Mouse (Mus musculus): ENCODE data around the gene Lrrc1. TPM values are rescaled to one million over a fixed set of nuclear protein-coding genes. Genes with fewer than 3 reads are reported as not detected.

Lrrc1 gene
- polyA plus RNA-seq, 1 experiment = 4.4 TPM

GRCm38 (mm10) chr9:77482281-77482680, 62.4 kb downstream of the Lrrc1 start:
- no peak overlapping the region for H3ac ChIP-seq (ENCODE audit: control insufficient read depth, insufficient read length, low read depth)
- TF ChIP-seq USF1 (IDR thresholded peaks at IDR 0.05; ENCODE audit: low read depth) = no peak
- no peak for TF ChIP-seq CTCF (IDR thresholded peaks at IDR 0.05; ENCODE audit: control insufficient read depth, insufficient read depth, insufficient read length)
- no peak for TF ChIP-seq FOSL1 (IDR thresholded peaks at IDR 0.05; ENCODE audit: insufficient read depth, low read length, poor library complexity, severe bottlenecking)
- no peak for TF ChIP-seq MAX (IDR thresholded peaks at IDR 0.05)
- TF ChIP-seq MYOD1 (IDR thresholded peaks at IDR 0.05; ENCODE audit: control insufficient read depth, insufficient read length, low read depth) = no peak
- no peak for TF ChIP-seq CEBPB (IDR thresholded peaks at IDR 0.05; ENCODE audit: low read depth)
- no peak for TF ChIP-seq MYOG (IDR thresholded peaks at IDR 0.05; ENCODE audit: control insufficient read depth, extremely low read depth, insufficient read length)

GRCm38 (mm10) chr9:77481380-77481779, 63.3 kb downstream of the Lrrc1 start:
- H3K79me2 ChIP-seq (ENCODE audit: control insufficient read depth, insufficient read depth) = no peaks in the 10 kb centered on the region
- no peaks in the 10 kb centered on the region for H3K79me3 ChIP-seq (ENCODE audit: low read depth)
- no peak overlapping the region for H3K4me3 ChIP-seq (ENCODE audit: insufficient read depth, poor library complexity, severe bottlenecking)
- H3K27me3 ChIP-seq (ENCODE audit: control insufficient read depth, insufficient read depth, insufficient read length) = no peaks in the 10 kb centered on the region
- TF ChIP-seq FOSL1 (IDR thresholded peaks at IDR 0.05; ENCODE audit: insufficient read depth, low read length, poor library complexity, severe bottlenecking) = no peak
- no peak for TF ChIP-seq CEBPB (IDR thresholded peaks at IDR 0.05; ENCODE audit: low read depth)
- TF ChIP-seq USF1 (IDR thresholded peaks at IDR 0.05; ENCODE audit: low read depth) = no peak
- TF ChIP-seq MYOD1 (IDR thresholded peaks at IDR 0.05; ENCODE audit: control insufficient read depth, insufficient read length, low read depth) = no peak
- no peak for TF ChIP-seq MYOG (IDR thresholded peaks at IDR 0.05; ENCODE audit: control insufficient read depth, extremely low read depth, insufficient read length)
- TF ChIP-seq MAX (IDR thresholded peaks at IDR 0.05) = no peak
- TF ChIP-seq CTCF (IDR thresholded peaks at IDR 0.05; ENCODE audit: control insufficient read depth, insufficient read depth, insufficient read length) = no peak
- H3K36me3 ChIP-seq (ENCODE audit: control insufficient read depth, insufficient read depth) = no peaks in the 10 kb centered on the region
- no peak overlapping the region for H3ac ChIP-seq (ENCODE audit: control insufficient read depth, insufficient read length, low read depth)

More at GRCm38 (mm10) chr9:77482281-77482680, 62.4 kb downstream of the Lrrc1 start:
- Histone ChIP-seq H3K79me2 (ENCODE audit: control insufficient read depth, insufficient read depth) (no peaks in the 10 kb centered on the region), H3K27me3 (ENCODE audit: control insufficient read depth, insufficient read depth, insufficient read length) (no peaks in the 10 kb centered on the region), H3K79me3 (ENCODE audit: low read depth) (no peaks in the 10 kb centered on the region), H3K4me3 (ENCODE audit: insufficient read depth, poor library complexity, severe bottlenecking) (no peak overlapping the region), H3K36me3 (ENCODE audit: control insufficient read depth, insufficient read depth) (no peaks in the 10 kb centered on the region)

GRCm38 (mm10) chr9:77480574-77481319, 63.9 kb downstream of the Lrrc1 start:
- Histone ChIP-seq H3K27me3 (ENCODE audit: control insufficient read depth, insufficient read depth, insufficient read length) (no peaks in the 10 kb centered on the region), H3K36me3 (ENCODE audit: control insufficient read depth, insufficient read depth) (no peaks in the 10 kb centered on the region), H3K4me3 (ENCODE audit: insufficient read depth, poor library complexity, severe bottlenecking) (no peak overlapping the region), H3K79me2 (ENCODE audit: control insufficient read depth, insufficient read depth) (no peaks in the 10 kb centered on the region), H3ac (ENCODE audit: control insufficient read depth, insufficient read length, low read depth) (no peak overlapping the region), H3K79me3 (ENCODE audit: low read depth) (no peaks in the 10 kb centered on the region)
- TF ChIP-seq CTCF (IDR thresholded peaks at IDR 0.05; ENCODE audit: control insufficient read depth, insufficient read depth, insufficient read length) (no peak), MAX (IDR thresholded peaks at IDR 0.05) (no peak), CEBPB (IDR thresholded peaks at IDR 0.05; ENCODE audit: low read depth) (no peak)

- Histone ChIP-seq H3K79me3 (ENCODE audit: low read depth) (no peaks in the 10 kb centered on the region), H3K4me3 (ENCODE audit: insufficient read depth, poor library complexity, severe bottlenecking) (no peak overlapping the region), H3K27me3 (ENCODE audit: control insufficient read depth, insufficient read depth, insufficient read length) (no peaks in the 10 kb centered on the region), H3K36me3 (ENCODE audit: control insufficient read depth, insufficient read depth) (no peaks in the 10 kb centered on the region), H3ac (ENCODE audit: control insufficient read depth, insufficient read length, low read depth) (no peak overlapping the region), H3K79me2 (ENCODE audit: control insufficient read depth, insufficient read depth) (no peaks in the 10 kb centered on the region)
- TF ChIP-seq USF1 (IDR thresholded peaks at IDR 0.05; ENCODE audit: low read depth) = no peak
- no peak for TF ChIP-seq MYOG (IDR thresholded peaks at IDR 0.05; ENCODE audit: control insufficient read depth, extremely low read depth, insufficient read length)
These were observed 64.7 kb downstream of the Lrrc1 start for GRCm38 (mm10) chr9:77480001-77480400.

- no peaks in the 10 kb centered on the region for H3K79me3 ChIP-seq (ENCODE audit: low read depth)
- H3K36me3 ChIP-seq (ENCODE audit: control insufficient read depth, insufficient read depth) = no peaks in the 10 kb centered on the region
- H3K27me3 ChIP-seq (ENCODE audit: control insufficient read depth, insufficient read depth, insufficient read length) = no peaks in the 10 kb centered on the region
- H3ac ChIP-seq (ENCODE audit: control insufficient read depth, insufficient read length, low read depth) = no peak overlapping the region
- H3K4me3 ChIP-seq (ENCODE audit: insufficient read depth, poor library complexity, severe bottlenecking) = no peak overlapping the region
- no peaks in the 10 kb centered on the region for H3K79me2 ChIP-seq (ENCODE audit: control insufficient read depth, insufficient read depth)
- no peak for TF ChIP-seq CEBPB (IDR thresholded peaks at IDR 0.05; ENCODE audit: low read depth)
- no peak for TF ChIP-seq CTCF (IDR thresholded peaks at IDR 0.05; ENCODE audit: control insufficient read depth, insufficient read depth, insufficient read length)
- no peak for TF ChIP-seq MYOG (IDR thresholded peaks at IDR 0.05; ENCODE audit: control insufficient read depth, extremely low read depth, insufficient read length)
- TF ChIP-seq MYOD1 (IDR thresholded peaks at IDR 0.05; ENCODE audit: control insufficient read depth, insufficient read length, low read depth) = no peak
- TF ChIP-seq MAX (IDR thresholded peaks at IDR 0.05) = no peak
- no peak for TF ChIP-seq FOSL1 (IDR thresholded peaks at IDR 0.05; ENCODE audit: insufficient read depth, low read length, poor library complexity, severe bottlenecking)
- TF ChIP-seq USF1 (IDR thresholded peaks at IDR 0.05; ENCODE audit: low read depth) = no peak
These were observed 66.3 kb downstream of the Lrrc1 start for GRCm38 (mm10) chr9:77478166-77478920.
